Mouse (Mus musculus) liver, adult 2 months (tissue): Measurements from ENCODE around the gene Odf3b. TPM values are rescaled to one million over a fixed set of nuclear protein-coding genes. Genes with fewer than 3 reads are reported as not detected.

ENCODE experiments used
- DNase-seq: peaks from one replicate; pipeline ENCODE4 v3.0.0-alpha.2; 2011; ENCODE audit warnings: low read depth, low spot score; ENCODE audit errors: extremely low read depth
- H3K27ac ChIP-seq: fragments of 200-500 bp; replicated peaks from 2 replicates; pipeline ENCODE4 v1.5.1; 2012; ENCODE audit warnings: low read depth, mild to moderate bottlenecking, control low read depth, inconsistent platforms, low read length; ENCODE audit not compliant: insufficient read depth
- H3K27me3 ChIP-seq: fragments of 200-500 bp; 2 replicates; pipeline ENCODE4 v1.6.1; 2012; ENCODE audit warnings: mild to moderate bottlenecking, moderate library complexity, low read length, inconsistent platforms; ENCODE audit not compliant: control insufficient read depth, insufficient read depth
- H3K36me3 ChIP-seq: fragments of 200-500 bp; 2 replicates; pipeline ENCODE4 v1.6.1; 2012; ENCODE audit warnings: low read length, inconsistent platforms; ENCODE audit not compliant: control insufficient read depth, insufficient read depth
- H3K4me1 ChIP-seq: fragments of 200-500 bp; 2 replicates; pipeline ENCODE4 v1.6.1; 2011; ENCODE audit warnings: low read length; ENCODE audit not compliant: control insufficient read depth, insufficient read depth
- H3K4me3 ChIP-seq: fragments of 200-500 bp; 2 replicates; pipeline ENCODE4 v1.5.1; 2011; ENCODE audit warnings: low read depth, mild to moderate bottlenecking, control low read depth, low read length, moderate library complexity; ENCODE audit not compliant: insufficient read depth
- H3K79me2 ChIP-seq: fragments of 200-500 bp; 2 replicates; pipeline ENCODE4 v1.6.1; 2012; ENCODE audit warnings: inconsistent platforms, mild to moderate bottlenecking, low read length, moderate library complexity; ENCODE audit not compliant: control insufficient read depth, insufficient read depth
- H3K9ac ChIP-seq: fragments of 200-500 bp; 2 replicates; pipeline ENCODE4 v1.6.1; 2012; ENCODE audit warnings: low read depth, mild to moderate bottlenecking, control low read depth, inconsistent platforms, low read length
- CTCF ChIP-seq: fragments of 200-500 bp; IDR thresholded peaks from 2 replicates; pipeline ENCODE4 v1.5.1; 2011; ENCODE audit warnings: low read depth, low read length, control low read depth
- POLR2A ChIP-seq: fragments of 200-500 bp; IDR thresholded peaks from 2 replicates; pipeline ENCODE4 v1.6.1; 2011; ENCODE audit warnings: low read length, control low read depth; ENCODE audit not compliant: insufficient read depth; ENCODE audit errors: extremely low read depth
- WGBS: fragments of 180-500 bp; shearing (Covaris S2); methylation state at CpG from one replicate; pipeline ENCODE4 v1.1.7; 2018; 5-methylcytosine and 5-hydroxymethylcytosine counted together
- polyA plus RNA-seq: library from polyadenylated mRNA; depleted of rRNA; stranded (reverse); fragments of >200 nt; gene quantifications from 2 replicates; pipeline ENCODE4 v1.2.3, GENCODE M21; 2012
- total RNA-seq: library from RNA; depleted of rRNA; stranded (reverse); fragments of >200 nt; gene quantifications from 2 replicates; pipeline ENCODE4 v1.2.3, GENCODE M21; 2014

Odf3b gene
- total and polyA plus RNA-seq, 2 experiments, result 3.8 to 41.7 TPM

GRCm38 (mm10) chr15:89374801-89375534, 4.1 kb downstream of the Odf3b start:
- H3K36me3 ChIP-seq, result peaks cover 6% of the 10 kb centered on the region; the same call in 1 of the 2 replicates
- peak overlapping the region; percentile 88 for H3K9ac ChIP-seq
- peaks cover 16% of the 10 kb centered on the region for H3K4me1 ChIP-seq
- H3K27ac ChIP-seq, result peak overlapping the region; percentile 93
- DNase-seq, result peak; percentile 100
- 34% methylated on average over 17 of the region's 17 CpGs for WGBS
- H3K27me3 ChIP-seq, result no peaks in the 10 kb centered on the region
- no peak for TF ChIP-seq POLR2A
- no peak for TF ChIP-seq CTCF
- H3K4me3 ChIP-seq, result peak overlapping the region; percentile 67
- H3K79me2 ChIP-seq, result peaks cover 4% of the 10 kb centered on the region; the same call in 1 of the 2 replicates

DNA sequence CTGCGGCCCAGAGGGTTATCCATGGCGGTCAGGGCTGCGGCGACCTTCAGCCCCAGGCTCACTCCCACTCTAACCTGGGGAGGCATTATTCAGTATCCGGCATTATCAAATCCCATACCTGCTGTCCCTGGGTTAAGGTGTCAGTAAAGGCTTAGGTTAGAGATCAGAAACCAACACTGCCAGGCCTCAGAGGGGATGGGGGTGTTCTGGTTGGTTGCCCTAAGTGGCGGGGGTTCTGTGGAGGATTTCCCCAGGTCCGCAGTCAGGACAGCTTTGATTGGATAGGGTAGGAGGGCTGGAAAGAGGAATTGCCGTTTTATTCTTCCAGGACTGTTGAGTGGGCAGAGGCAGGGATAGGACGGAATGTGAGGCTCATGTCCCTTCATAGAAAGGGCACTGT, 4.7 kb downstream of the Odf3b start:
- Histone ChIP-seq H3K27ac (peak overlapping the region; percentile 93), H3K36me3 (peaks cover 6% of the 10 kb centered on the region; the same call in 1 of the 2 replicates), H3K9ac (peak overlapping the region; percentile 88), H3K4me1 (peaks cover 16% of the 10 kb centered on the region), H3K4me3 (peak overlapping the region; percentile 67), H3K79me2 (peaks cover 4% of the 10 kb centered on the region; the same call in 1 of the 2 replicates), H3K27me3 (no peaks in the 10 kb centered on the region)
- TF ChIP-seq CTCF, result no peak
- TF ChIP-seq POLR2A, result no peak
- 22% methylated on average over 9 of the region's 9 CpGs for WGBS
- peak; percentile 26 for DNase-seq

DNA sequence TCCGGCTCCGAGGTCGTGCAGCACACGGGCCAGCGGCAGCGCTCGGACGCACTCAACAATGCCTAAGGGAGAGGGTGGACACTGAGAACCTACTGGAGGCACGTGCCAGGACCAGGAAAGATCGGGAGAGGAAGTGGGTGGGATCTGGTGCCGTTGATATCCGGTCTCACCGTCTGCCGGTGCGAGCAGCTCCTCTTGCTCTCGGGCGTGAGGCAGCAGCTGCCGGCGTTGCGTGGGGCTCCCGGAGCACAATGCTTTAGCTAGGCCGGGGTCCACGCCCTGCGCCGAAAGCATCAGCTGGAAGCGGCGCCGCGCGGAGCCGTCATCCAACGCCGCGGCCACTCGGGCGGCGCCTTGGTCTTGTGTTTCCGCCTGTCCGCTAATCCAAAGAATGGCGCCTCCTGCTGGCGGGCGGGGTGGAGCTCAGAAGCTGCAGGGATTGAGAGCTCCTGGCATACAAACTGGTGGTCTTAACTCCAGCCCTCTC, 5.3 kb downstream of the Odf3b start, which contains the start of gene Sco2:
Gene Sco2, minus strand, starts transcription at position 85 of the 487 bp plus-strand sequence.
- Histone ChIP-seq H3K79me2 (peaks cover 4% of the 10 kb centered on the region; the same call in 1 of the 2 replicates), H3K4me3 (peak within 1 kb of the TSS; percentile 67), H3K4me1 (peaks cover 16% of the 10 kb centered on the region), H3K27me3 (no peaks in the 10 kb centered on the region), H3K27ac (peak within 1 kb of the TSS; percentile 93), H3K9ac (peak within 1 kb of the TSS; percentile 88), H3K36me3 (peaks cover 6% of the 10 kb centered on the region; the same call in 1 of the 2 replicates)
- TF ChIP-seq POLR2A (peak; percentile 66), CTCF (peak; percentile 86)
- WGBS, result under 1% methylated on average over 42 of the region's 42 CpGs
- DNase-seq, result peak; percentile 86

GRCm38 (mm10) chr15:89373027-89373761, 5.9 kb downstream of the Odf3b start:
- H3K27ac ChIP-seq, result peak overlapping the region; percentile 93
- H3K4me3 ChIP-seq, result peak overlapping the region; percentile 67
- peak; percentile 77 for DNase-seq
- peaks cover 6% of the 10 kb centered on the region; the same call in 1 of the 2 replicates for H3K36me3 ChIP-seq
- peaks cover 4% of the 10 kb centered on the region; the same call in 1 of the 2 replicates for H3K79me2 ChIP-seq
- TF ChIP-seq CTCF, result peak; percentile 81
- no peak for TF ChIP-seq POLR2A
- peak overlapping the region; percentile 88 for H3K9ac ChIP-seq
- peaks cover 15% of the 10 kb centered on the region for H3K4me1 ChIP-seq
- no peaks in the 10 kb centered on the region for H3K27me3 ChIP-seq
- WGBS, result under 1% methylated on average over 35 of the region's 35 CpGs

- peaks cover 8% of the 10 kb centered on the region for H3K4me1 ChIP-seq
- no peak overlapping the region for H3K4me3 ChIP-seq
- 73% methylated on average over 7 of the region's 7 CpGs for WGBS
- no peak for DNase-seq
- H3K79me2 ChIP-seq, result peaks cover 4% of the 10 kb centered on the region; the same call in 1 of the 2 replicates
- H3K27me3 ChIP-seq, result no peaks in the 10 kb centered on the region
- H3K27ac ChIP-seq, result no peak overlapping the region
- H3K36me3 ChIP-seq, result peaks cover 8% of the 10 kb centered on the region; the same call in 1 of the 2 replicates
- TF ChIP-seq CTCF, result no peak
- TF ChIP-seq POLR2A, result no peak
- no peak overlapping the region; the same call in 1 of the 2 replicates for H3K9ac ChIP-seq
These were observed 6.5 kb downstream of the Odf3b start for GRCm38 (mm10) chr15:89372536-89372935.

DNA sequence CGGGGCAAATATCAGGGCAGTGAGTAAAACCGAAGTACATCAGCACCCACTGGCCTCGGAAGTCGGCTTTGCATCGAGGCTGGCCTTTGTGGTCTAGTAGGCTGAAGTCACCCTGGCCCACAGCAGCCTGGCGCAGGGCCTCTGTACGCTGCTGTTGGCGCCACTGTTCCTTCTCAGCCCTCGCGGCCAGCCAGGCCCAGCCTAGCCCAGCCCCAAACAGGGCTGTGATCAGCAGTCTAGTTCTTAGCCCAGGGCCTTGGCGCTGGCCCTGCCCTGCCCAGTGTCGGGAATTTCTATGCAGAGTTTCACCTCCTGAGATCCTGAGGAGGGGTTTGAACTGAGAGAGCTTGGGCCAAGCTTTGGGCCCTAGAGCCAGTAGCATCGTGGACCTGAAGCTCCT, 7.0 kb downstream of the Odf3b start:
- DNase-seq, result no peak
- peaks cover 7% of the 10 kb centered on the region for H3K4me1 ChIP-seq
- H3K9ac ChIP-seq, result no peak overlapping the region
- H3K27me3 ChIP-seq, result no peaks in the 10 kb centered on the region
- TF ChIP-seq CTCF (no peak), POLR2A (no peak)
- no peak overlapping the region for H3K27ac ChIP-seq
- no peak overlapping the region for H3K4me3 ChIP-seq
- 71% methylated on average over 13 of the region's 13 CpGs for WGBS
- H3K36me3 ChIP-seq, result peaks cover 8% of the 10 kb centered on the region; the same call in 1 of the 2 replicates
- peaks cover 4% of the 10 kb centered on the region; the same call in 1 of the 2 replicates for H3K79me2 ChIP-seq
